Mouse (Mus musculus): ENCODE measurements at regions not wholly inside any gene's neighbourhood (a gene's known extent, or its start where the extent isn't known, plus 50 kb on each side); places are given as distances from the start of the nearest gene placed in this dataset.

- TF ChIP-seq CTCF (IDR thresholded peaks at IDR 0.05; ENCODE audit: low read depth) (no peak), EP300 (IDR thresholded peaks at IDR 0.05; ENCODE audit: low read depth) (no peak)
Measured at GRCm38 (mm10) chr11:111159299-111159698, 93.3 kb downstream of the Kcnj2 start.

Data from liver, embryonic 14.5 days (tissue).